Mouse (Mus musculus): ENCODE measurements at regions not wholly inside any gene's neighbourhood (a gene's known extent, or its start where the extent isn't known, plus 50 kb on each side); places are given as distances from the start of the nearest gene placed in this dataset.
A peak's percentile ranks its signal among the peaks of the same experiment; 100 is the strongest.
"Not testable (repeated sequence)": the region's sequence is repeated elsewhere in the genome, so short reads cannot be mapped to it uniquely, and the experiment has no call there.

DNA sequence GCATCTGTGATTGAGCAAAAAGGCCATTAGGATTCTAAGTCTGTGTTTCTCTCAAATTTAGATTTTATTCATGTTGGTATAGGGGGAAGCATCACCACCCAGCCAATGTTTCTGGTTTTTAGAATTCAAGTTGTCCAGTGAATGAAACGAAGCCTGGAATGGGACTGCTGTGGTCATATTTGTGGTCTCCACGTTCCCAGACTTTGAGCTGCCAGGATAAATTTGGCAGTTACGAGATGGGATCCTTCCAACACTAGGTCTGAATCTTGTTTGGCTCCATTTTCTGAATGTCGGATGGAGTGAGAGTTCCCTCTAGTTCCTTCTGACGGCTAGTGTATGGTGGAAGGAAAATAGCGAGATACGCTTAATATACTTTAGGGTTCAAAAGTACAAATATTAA lies 1014.8 kb downstream of the Adgrl3 start:
- 85% methylated on average over 7 of the region's 7 CpGs for WGBS
- no peak for ATAC-seq (ENCODE audit: low FRiP score, low read depth)

DNA sequence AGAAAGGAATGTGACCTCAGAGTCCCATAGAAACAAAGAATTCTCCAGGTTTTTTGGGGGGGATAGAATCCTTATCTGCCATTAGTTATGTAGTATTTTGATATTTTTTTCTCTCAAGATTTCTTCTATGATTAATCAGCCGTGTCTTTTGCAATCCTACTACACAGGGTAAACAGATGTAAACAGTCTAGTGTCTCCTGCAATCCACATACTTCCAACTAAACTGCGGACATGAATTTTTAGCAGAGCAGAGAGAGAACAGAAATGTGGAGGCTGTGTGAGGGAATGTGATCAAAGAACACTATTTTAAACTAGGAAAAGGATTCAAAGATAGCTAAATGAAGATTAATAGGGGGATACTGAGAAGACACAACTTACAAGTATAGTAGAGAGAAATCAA lies 1026.2 kb downstream of the Adgrl3 start:
- Histone ChIP-seq H3K4me2 (replicated peaks) (no peak overlapping the region), H3K27me3 (no peaks in the 10 kb centered on the region), H3K36me3 (no peaks in the 10 kb centered on the region), H3K9me3 (no peaks in the 10 kb centered on the region), H3K4me1 (no peaks in the 10 kb centered on the region), H3K9ac (no peak overlapping the region), H3K4me3 (no peak overlapping the region), H3K27ac (no peak overlapping the region)
- 82% methylated on average over 2 of the region's 2 CpGs for WGBS
- ATAC-seq (ENCODE audit: low FRiP score, low read depth) = no peak

More for the DNA sequence above, 1014.8 kb downstream of the Adgrl3 start:
- Histone ChIP-seq H3K27me3 (no peaks in the 10 kb centered on the region), H3K27ac (no peak overlapping the region), H3K9me3 (no peaks in the 10 kb centered on the region), H3K4me3 (no peak overlapping the region), H3K9ac (no peak overlapping the region), H3K36me3 (no peaks in the 10 kb centered on the region), H3K4me2 (replicated peaks) (no peak overlapping the region), H3K4me1 (no peaks in the 10 kb centered on the region)

DNA sequence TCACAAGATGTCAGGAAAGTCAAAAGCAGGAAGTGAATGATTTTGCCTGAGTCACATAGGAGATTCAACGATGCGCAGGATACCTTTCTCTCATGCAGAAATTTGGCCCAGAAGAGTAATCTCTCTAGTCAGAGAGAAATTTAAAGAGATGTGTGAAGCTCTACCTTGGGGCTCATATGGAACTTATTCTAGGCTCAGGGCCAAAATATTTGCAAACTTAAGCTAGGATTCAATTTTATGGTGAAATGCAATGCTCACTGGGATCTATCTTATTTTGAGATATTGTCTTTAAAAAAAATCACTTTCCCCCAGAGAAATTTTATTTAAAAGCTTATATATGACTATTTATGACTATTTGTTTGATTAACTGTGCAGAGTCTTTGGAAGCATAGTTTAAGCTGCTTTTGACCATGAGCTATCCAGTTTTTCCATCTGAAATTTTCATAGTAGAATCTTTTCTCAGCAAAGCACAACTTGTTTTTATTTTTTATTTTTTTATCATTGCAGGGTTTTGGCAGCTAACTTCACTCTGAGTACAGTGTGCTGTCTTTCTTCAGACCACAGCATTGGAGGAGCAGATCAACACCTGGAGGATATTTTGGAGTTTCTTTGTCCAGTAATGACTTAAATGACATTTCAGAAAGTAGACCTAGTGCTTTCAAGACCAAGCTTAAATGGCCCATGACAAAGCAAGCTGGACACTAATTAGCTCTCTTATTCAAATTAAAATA lies 1039.3 kb downstream of the Adgrl3 start:
- no peak overlapping the region for H3K4me2 ChIP-seq (replicated peaks)
- peak; percentile 85 for ATAC-seq (ENCODE audit: low FRiP score, low read depth)
- H3K9me3 ChIP-seq = peaks cover 13% of the 10 kb centered on the region; the same call in 1 of the 2 replicates
- 61% methylated on average over 2 of the region's 2 CpGs for WGBS
- no peak overlapping the region for H3K4me3 ChIP-seq
- no peaks in the 10 kb centered on the region for H3K36me3 ChIP-seq
- H3K9ac ChIP-seq = no peak overlapping the region
- no peaks in the 10 kb centered on the region for H3K27me3 ChIP-seq
- H3K27ac ChIP-seq = no peak overlapping the region
- H3K4me1 ChIP-seq = peaks cover 4% of the 10 kb centered on the region; the same call in 1 of the 2 replicates

DNA sequence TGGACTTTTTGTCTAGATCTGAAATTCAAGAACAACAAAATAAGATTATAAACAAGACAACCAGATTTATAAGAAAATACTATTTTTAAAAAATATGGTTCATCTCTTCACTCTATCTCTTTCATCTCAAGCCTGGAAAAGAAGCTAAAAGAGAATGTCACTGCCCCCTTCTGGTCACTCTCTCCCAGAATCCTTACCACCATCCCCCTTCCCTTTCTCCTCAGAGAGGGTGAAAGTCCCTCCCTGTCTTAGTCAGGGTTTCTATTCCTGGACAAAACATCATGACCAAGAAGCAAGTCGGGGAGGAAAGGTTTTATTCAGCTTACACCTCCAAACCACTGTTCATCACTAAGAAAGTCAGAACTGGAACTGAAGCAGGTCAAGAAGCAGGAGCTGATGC lies 1040.7 kb downstream of the Adgrl3 start:
- Histone ChIP-seq H3K4me3 (no peak overlapping the region), H3K27ac (no peak overlapping the region), H3K27me3 (no peaks in the 10 kb centered on the region), H3K4me2 (replicated peaks) (no peak overlapping the region), H3K4me1 (peaks cover 4% of the 10 kb centered on the region; the same call in 1 of the 2 replicates), H3K9ac (no peak overlapping the region), H3K36me3 (no peaks in the 10 kb centered on the region), H3K9me3 (peaks cover 13% of the 10 kb centered on the region; the same call in 1 of the 2 replicates)
- no peak for ATAC-seq (ENCODE audit: low FRiP score, low read depth)
- 53% methylated on average over 1 of the region's 1 CpGs for WGBS

DNA sequence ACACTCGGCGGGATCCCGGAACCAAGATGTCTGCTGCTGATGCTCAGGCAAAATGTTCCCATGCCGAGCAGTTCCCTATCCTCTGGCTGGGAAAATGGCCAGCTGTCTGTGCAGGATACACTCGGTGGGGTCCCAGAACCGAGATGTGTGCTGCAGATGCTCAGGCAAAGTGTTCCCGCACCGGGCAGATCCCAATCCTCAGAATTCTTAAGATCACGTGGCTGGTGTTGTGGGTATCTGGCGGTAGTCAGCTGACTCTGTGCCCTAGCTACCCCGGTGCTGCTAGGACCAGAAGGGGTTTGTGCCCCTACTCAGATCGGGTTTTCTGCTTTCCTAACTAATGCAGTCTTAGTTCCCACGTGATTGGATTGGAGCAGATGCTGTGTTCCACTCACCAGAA lies 1049.3 kb downstream of the Adgrl3 start:
- H3K4me3 ChIP-seq; H3K27ac ChIP-seq; H3K36me3 ChIP-seq; H3K4me1 ChIP-seq; H3K9ac ChIP-seq; H3K9me3 ChIP-seq; H3K27me3 ChIP-seq; ATAC-seq (ENCODE audit: low FRiP score, low read depth); H3K4me2 ChIP-seq (replicated peaks): not testable (repeated sequence)
- 87% methylated on average over 13 of the region's 13 CpGs for WGBS

DNA sequence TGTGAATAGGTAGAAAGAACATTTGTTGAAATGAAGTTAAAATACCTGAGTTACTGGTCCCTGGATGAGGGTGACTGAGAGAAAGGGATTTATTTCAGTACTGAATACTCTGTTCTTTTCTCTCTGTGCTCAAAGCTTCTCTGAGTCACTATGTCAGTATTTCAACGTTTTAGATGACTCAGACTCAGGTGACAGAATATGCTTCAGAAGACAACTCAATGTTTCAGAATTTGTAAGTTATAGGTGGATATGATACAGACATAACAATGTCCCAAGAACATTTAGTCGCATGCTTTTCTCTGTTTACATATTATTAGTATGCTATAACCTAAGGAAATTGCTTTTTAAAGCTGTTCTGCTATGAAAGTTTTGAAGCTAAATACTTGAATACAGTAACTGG lies 1069.5 kb downstream of the Adgrl3 start:
- no peaks in the 10 kb centered on the region for H3K27me3 ChIP-seq
- 75% methylated on average over 2 of the region's 2 CpGs for WGBS
- no peak overlapping the region for H3K4me2 ChIP-seq (replicated peaks)
- H3K4me3 ChIP-seq = no peak overlapping the region
- no peak overlapping the region for H3K27ac ChIP-seq
- ATAC-seq (ENCODE audit: low FRiP score, low read depth) = no peak
- H3K9ac ChIP-seq = no peak overlapping the region
- no peaks in the 10 kb centered on the region for H3K36me3 ChIP-seq
- H3K9me3 ChIP-seq = no peaks in the 10 kb centered on the region
- H3K4me1 ChIP-seq = no peaks in the 10 kb centered on the region

DNA sequence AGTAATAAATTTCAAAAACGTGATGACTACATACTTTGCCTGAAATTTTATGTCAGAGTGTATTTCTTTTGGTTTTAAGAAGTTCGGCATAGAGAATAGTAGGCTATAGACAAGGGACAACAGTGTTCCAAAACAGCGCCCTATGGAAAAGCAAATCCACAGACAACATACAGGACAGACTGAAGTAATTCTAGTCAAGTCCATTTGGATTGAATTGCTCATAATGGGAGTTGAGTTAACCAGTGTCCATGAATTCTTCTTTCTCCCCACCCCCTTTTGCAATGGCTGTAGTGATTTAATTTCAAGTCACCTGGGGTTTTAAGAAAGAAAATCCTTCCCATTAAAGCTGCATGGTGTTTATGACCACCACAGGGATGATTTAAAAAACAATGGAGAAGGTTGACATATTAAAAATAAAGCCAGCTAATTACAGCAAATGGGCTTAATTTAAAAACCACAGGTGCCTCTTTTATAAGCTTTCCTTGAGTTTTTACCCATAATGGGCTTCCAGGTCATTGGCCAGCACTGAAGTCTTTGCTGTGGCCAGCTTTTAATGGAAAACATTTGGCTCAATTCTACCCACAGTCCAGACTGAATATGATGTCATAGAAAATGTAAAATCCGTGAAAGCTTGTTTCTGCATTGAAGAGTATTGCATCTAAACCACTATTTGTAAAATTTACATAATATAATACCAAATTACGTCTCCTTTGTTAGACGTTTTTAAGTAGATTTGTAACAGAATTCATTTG lies 1083.3 kb downstream of the Adgrl3 start:
- peak; percentile 84 for ATAC-seq (ENCODE audit: low FRiP score, low read depth)
- Histone ChIP-seq H3K4me3 (no peak overlapping the region), H3K9me3 (no peaks in the 10 kb centered on the region), H3K4me1 (peaks cover 8% of the 10 kb centered on the region), H3K4me2 (replicated peaks) (no peak overlapping the region), H3K27ac (no peak overlapping the region), H3K9ac (no peak overlapping the region), H3K27me3 (0 out of 2 replicates have a peak, but pooled peaks cover 3% of the 10 kb centered on the region), H3K36me3 (no peaks in the 10 kb centered on the region)
- 21% methylated on average over 6 of the region's 6 CpGs for WGBS

DNA sequence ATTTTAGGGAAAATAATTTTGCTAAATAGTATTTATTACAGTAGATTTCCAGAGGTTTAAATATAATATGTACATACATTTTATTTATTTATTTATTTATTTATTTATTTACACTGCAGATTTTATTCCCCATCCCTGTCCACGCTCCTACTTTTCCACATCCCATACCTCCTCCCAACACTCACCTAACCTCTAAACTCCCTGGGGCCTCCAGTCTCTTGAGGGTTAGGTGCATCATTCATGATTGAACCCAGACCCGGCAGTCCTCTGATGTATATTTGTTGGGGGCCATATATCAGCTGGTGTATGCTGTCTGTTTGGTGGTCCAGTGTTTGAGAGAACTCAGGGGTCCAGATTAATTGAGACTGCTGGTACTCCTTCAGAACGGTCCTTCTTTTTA lies 1083.9 kb downstream of the Adgrl3 start:
- Histone ChIP-seq H3K9me3 (no peaks in the 10 kb centered on the region), H3K27me3 (0 out of 2 replicates have a peak, but pooled peaks cover 3% of the 10 kb centered on the region), H3K36me3 (no peaks in the 10 kb centered on the region), H3K4me1 (peaks cover 8% of the 10 kb centered on the region), H3K27ac (no peak overlapping the region), H3K4me3 (no peak overlapping the region), H3K9ac (no peak overlapping the region), H3K4me2 (replicated peaks) (no peak overlapping the region)
- ATAC-seq (ENCODE audit: low FRiP score, low read depth) = 0 out of 2 replicates have a peak, but pooled peaks have one; percentile 52
- 25% methylated on average over 3 of the region's 3 CpGs for WGBS

DNA sequence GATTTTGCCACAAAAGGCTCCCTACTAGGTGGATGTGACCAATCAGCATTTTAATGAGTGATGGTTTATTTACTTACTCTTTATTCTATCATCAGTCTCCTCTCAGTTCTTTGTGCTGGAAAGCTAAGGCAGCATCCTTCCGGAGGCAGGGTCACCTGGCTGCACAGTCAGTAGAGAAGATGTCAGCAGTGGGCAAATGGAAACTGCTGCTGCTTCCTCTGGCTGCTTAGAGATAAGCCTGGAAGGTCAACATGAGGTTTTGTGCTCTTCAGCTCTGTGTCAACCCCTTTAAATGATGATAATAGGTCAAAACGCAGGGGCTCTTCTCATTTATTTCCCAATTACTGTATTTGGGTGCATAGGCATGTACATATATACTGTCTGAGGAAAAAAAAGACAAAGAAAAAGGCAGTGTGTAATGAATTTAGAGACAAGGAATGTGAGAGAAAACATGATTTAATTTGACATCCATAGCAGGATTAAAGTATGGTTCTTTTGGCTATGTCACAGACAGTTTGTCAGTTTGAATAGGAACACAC lies 1106.1 kb downstream of the Adgrl3 start:
- no peaks in the 10 kb centered on the region for H3K9me3 ChIP-seq
- H3K9ac ChIP-seq = no peak overlapping the region
- no peaks in the 10 kb centered on the region for H3K4me1 ChIP-seq
- H3K4me2 ChIP-seq (replicated peaks) = no peak overlapping the region
- no peak overlapping the region for H3K4me3 ChIP-seq
- no peak for ATAC-seq (ENCODE audit: low FRiP score, low read depth)
- no peaks in the 10 kb centered on the region for H3K36me3 ChIP-seq
- 63% methylated on average over 2 of the region's 2 CpGs for WGBS
- H3K27me3 ChIP-seq = no peaks in the 10 kb centered on the region
- H3K27ac ChIP-seq = no peak overlapping the region

DNA sequence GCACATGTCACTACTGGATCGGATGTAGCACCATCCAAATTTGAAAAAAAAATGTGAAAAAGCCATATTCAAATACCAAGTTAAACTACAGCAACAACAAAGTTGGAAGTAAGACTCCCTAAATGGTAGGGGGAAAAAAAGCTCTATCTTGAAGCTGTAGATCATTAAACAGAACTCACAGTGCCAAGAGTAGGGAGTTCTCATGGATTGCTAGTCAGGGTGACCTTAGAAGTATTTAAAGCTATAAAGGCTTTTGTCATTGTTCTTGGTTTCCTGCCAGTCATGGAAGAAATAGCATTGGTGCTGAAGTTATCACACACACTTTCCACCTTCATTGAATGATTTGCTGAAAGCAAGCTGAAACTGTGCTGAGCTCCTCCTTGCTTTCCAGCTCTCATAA lies 1122.1 kb downstream of the Adgrl3 start:
- Histone ChIP-seq H3K9ac (no peak overlapping the region), H3K4me1 (no peaks in the 10 kb centered on the region), H3K9me3 (no peaks in the 10 kb centered on the region), H3K27ac (no peak overlapping the region), H3K27me3 (no peaks in the 10 kb centered on the region), H3K36me3 (no peaks in the 10 kb centered on the region), H3K4me2 (replicated peaks) (no peak overlapping the region), H3K4me3 (no peak overlapping the region)
- ATAC-seq (ENCODE audit: low FRiP score, low read depth) = no peak
- 97% methylated on average over 1 of the region's 1 CpGs for WGBS
